Mouse (Mus musculus) CH12F3 (cell line): ENCODE results near the gene Cd24a.

Source experiments
- in situ Hi-C: fragments of 300-500 bp; cut with MboI; formaldehyde crosslinking; loops from 2 replicates; pipeline ENCODE4 v1.14.3; 2020; ENCODE audit warnings: low sequenced_read_pairs

The Cd24a gene

DNA sequence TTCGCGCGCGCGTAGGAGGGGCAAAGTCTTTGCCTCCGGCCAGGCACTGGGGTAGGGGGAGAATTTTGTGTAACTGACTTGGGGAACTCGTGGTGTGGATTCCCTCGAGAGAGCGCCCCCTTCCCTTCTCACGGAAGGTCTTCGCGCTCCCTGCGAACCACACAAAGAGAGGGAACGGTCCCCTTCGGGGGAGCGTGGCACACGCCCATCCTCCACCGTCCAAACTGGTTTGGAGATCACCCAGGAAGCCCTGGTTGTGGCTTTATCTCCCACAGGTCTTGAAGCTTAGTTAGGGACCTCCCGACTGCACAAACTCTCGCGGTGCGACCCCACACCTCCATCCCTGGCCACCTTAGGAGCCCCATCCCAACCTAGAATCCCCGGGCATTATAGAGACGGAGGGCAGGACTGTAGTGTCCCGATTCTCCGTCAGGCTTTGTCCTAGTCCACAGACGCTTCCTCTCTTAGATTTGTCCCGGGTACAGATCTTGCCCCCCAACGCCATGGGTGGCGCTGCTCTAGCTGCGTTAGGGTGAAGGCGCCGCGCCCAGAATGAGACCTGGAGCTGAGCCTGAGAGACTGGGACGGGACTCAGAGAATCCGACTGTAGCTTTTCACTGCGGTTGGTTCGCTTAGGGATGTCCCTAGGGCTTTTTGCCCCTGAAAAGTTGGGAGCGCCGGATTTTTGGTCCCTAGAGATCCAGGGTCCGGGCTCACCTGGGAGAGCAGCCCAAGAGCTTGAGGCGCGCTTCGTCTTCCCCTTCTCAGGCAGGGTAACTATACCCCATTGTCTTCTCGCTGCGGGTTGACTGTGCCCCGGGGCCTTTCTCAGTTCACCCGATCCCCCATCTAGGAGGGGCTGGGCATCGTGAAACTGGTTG is 1.5 kb downstream of the Cd24a start:
- in situ Hi-C loops = loop anchor here (5.0 to 10.0 kb wide), 3 partner anchors 125 to 335 kb away; no protein-coding TSS in a partner anchor

DNA sequence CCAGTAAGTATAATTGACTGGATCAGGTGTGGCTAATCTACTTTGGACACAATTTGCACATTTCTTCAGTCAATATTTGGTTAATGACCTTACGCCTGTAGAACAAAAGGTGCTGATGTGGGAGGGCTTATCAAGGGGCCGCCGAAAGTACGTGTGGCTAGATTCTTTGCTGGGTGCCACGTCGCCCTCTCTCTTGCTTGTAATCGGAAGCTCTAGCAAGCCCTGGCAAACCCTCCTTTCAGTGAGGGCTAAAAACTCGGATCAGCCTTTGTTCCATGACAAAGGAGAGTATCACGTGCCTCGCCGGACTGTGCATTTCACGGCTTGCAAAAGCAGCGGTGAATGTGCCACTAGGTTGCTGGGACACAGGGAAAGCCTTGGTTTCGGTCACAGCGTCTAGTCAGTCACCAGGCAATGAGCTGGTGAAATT is 2.6 kb downstream of the Cd24a start:
- in situ Hi-C loops = loop anchor here (10.0 kb wide), 1 partner anchor 124 kb away; no protein-coding TSS in a partner anchor

DNA sequence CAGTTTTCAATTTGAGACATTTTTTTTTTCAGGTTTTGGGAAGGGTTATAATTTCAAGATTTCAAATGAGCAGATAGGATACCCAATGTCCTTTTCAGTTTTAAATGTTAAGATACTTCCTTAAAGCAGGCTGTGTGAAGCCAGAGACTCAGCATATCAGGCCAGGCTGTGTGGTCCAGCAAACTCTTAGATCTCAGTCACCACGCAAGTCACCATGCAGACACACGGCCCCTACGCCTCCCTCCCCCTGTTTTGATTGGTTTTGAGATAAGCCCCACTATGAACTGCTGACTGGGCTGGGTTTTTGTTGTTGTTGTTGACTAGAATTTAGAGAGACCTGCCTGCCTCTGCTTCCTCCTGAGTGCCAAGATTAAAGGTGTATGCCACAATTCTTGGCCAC is 3.2 kb downstream of the Cd24a start:
- in situ Hi-C loops = loop anchor here (10.0 kb wide), 1 partner anchor 124 kb away; no protein-coding TSS in a partner anchor

DNA sequence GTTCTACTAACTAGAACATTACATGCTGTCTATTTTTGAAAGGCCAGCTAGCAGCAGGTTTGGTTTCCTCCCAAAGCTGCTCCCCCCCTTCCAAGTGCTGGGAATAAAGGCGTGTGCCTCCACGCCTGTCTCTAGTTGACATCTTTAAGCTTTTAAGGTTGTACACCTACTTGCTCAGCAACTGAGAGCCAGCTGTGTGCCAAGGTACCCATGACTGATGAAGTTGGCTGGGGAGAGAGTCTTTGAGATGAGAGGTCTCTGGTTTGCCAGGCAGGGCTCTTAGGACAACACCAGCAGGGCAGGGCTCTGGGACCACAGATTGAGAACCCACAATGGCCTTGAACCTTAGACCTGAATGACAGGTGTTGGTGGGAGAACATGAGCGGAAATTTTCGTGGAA is 6.5 kb downstream of the Cd24a start:
- in situ Hi-C loops = loop anchor here (10.0 kb wide), 1 partner anchor 120 kb away; no protein-coding TSS in a partner anchor

DNA sequence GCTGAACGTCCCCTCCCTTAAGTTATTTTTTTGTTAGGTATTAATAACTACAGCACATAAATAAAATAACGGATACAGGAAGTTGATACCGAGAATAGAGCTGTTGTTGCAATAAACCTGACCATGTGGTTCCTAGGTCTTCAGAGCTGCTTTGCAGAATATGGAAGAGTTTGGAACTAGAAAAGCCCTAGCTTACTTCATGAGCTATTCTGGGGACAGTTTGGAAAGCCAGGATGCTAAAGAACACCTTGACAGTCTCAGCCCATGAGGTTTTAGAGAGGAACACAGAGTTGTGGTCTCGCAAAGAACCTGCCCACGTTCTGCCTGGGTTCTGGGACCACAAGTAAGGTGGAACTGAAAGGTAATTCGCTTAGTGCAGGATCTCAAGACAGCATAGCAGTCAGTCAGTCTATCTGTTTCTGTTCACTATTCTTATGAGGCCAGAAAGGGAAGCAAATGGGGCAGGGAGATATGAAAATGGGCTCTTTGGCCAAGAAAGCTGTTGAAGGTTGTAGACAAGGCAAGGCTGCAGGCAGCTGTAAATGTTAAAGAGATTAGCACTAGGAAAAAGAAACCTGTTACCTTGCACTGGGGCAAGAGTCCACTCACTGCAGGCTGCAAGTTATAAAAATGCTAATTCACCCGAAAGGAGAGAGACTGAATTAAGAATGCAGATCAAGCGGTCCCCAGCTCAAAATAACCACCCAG is 10.5 kb downstream of the Cd24a start:
- in situ Hi-C loops = loop anchor here (10.0 kb wide), 1 partner anchor 116 kb away; no protein-coding TSS in a partner anchor

DNA sequence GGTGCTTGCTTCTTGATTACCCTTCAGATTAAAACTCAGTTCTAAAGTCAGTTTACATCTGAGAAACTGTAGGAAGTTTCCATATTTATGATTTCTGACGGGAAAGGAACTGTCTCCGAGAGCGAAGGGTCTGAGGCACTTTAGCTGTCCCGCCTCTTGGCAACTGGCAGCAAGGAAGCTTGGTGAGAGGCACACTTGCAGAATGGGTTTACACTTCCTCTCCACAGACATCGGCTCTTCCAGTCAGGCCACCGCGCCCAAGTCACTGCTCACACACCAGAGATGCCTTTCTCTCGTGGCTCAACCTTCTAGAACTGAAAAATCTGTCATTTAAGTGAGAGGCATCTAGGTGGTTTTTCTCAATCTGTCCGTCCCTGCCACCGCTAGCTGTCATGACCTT is 13.4 kb downstream of the Cd24a start:
- in situ Hi-C loops = no loop called here

DNA sequence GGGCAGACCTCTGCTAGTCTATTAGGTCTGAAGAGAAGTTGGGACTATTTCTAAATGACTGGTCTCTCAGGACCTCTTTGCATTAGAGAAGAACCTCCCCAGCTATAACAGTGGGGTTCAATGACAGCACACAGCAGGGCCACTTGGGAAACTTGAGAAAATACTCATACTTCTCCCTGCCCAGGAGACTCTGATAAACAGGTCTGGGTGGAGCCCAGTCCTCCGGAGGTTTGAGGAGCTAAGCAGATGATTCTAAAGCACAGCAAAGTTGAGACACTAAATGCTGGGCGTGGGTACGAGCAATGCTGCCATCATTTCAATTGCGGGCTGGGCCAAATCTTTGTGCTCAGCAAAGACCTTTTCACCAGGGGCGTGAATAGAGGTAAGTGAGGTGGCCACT is 15.1 kb downstream of the Cd24a start:
- in situ Hi-C loops = no loop called here

DNA sequence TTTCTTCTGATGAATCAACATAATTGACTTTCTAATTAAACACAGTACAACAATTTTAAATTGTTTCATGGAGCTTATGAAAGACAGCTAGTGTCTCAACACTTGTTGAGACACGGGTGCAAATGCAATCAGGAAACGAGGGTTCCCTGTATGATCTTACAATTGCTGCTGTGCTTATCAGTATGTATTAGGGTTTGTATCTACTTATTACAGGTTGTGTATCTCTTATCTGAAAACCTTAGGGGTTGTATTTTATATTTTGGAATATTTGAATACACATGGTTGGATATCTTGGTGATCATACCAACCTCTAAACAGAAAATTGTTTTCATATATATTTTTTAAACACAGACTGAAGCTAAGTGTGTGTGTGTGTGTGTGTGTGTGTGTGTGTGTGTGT is 16.1 kb downstream of the Cd24a start:
- in situ Hi-C loops = no loop called here

DNA sequence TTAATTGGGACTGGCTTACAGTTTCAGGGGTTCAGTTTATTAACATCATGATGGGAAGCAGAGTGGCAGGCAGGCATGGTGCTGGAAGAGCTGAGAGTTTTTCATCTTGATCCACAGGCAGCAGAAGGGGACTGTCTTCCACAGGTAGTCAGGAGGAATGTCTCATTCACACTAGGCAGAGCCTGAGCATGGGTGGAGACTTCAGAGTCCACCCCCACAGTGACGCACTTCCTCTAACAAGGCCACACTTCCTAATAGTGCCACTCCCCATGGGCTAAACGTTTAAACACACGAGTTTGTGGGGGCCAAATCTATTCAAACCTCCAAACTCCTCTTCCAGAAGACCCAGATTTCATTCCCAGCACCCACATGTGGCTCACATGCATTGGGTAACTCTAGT is 16.8 kb downstream of the Cd24a start:
- in situ Hi-C loops = no loop called here

DNA sequence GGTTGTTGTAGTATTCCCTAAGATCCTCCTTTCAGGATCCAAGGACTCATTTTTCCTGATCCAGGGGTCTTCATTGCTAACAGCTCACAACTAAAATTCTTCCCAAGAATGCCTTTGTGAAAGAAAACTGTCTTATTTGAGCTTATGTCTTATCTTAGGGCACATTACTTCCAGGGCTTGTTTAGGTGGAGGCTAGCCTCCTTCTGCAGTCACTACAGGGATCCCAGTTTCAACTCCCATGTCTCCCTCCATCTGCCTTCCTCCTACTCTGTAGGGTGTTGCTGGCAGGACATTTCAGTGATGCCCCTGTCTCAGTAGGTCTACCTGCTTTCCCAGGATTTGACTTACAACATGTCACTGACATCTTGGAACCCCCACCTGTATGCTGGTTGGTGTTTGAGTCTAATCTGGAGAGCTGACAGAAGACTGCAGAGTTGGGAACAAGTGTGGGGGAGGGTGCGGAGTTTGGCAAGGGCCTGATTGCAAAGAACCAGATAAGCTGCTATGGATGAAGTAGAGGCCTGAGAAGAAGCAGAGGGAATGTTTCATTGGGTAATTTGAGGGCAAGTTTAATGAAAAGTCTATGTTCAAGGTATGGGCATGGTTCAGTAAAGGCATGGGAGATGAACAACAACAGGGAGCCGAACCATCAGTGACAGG is 20.1 kb downstream of the Cd24a start:
- in situ Hi-C loops = no loop called here

DNA sequence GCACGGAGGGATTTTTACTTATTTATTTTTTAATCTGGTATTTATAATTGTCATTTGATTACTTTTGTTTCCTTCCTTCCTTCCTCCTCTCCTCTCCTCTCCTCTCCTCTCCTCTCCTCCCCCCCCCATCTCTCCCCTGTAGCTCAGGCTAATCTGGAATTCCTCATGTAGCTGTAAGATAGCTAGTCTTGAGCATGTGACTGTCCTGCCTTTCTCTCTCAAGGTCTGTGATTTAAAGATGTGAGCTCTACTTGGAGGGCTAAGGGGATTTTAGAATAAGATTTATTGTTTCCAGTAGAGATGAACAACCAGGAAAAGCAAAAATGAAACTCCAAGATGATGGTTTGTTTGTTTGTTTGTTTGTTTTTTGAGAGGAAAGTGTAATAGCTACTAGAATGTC is 23.0 kb downstream of the Cd24a start:
- in situ Hi-C loops = no loop called here

DNA sequence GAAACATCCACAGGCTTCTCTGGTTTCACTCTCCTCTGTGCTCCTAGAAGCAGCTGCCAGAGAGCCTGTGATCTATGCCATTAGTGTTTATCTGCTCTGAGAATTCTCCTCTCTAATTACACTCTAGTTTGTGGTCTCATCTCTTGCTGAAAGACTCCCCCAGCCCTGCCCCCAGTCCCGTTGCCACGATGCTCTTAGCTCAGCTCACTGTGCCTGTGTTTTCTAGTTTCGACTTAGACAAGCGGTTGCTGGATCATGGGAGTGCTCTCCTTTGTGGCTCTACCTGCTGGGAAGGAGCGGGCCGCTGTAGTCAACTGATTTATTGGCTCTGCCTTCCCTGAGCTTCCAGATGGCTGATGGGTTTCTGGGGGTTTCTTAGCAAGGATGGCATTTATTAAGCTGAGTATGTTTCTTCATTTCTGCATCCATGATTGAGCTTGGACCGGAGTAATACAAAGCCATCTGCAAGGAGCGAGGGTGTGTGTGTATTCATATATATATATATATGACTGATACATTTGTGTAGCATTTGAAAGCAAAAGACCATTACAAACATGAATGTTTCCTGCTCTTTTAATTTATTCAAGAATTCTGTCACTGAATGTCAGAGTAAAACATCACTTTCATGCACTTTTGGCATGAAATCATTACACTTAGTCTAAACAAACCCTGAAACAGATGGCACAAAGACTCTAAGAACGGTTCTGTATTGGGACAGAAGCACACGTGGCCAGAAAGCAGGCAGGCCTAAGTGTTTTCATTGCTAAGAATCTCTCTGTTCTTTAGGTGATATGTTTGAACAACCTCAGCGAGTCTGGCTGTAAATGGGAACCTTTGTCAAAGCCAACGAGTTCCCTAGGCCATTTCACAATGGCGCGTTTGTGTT is 23.7 kb downstream of the Cd24a start:
- in situ Hi-C loops = no loop called here

DNA sequence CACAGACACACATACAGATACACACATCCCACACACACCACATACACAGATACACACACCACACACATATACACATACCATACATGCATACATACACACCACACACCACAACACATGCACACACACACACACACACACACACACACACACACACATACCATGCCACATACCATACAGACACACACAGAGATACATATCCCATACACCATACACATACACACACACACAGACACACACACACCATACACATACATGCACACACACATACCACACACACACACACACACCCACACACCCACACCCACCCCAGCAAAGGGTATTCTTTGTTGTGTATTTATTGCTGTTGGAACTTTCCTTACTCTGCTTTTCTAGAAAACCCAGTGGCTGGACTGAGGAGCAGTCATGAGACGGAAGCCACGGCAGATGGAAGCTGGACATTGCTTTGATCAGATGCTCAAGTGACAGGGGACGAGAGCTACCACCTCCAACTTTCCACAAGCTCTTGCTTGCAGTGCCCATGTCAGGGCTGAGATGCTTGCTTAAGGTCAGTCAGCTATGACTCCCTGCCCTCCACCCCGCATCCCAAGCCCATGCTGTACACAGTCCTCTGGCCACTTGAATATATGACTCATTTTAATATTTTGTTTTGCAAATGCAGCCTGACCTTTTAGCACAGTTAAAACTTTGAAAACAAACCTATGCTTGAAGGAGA is 26.0 kb downstream of the Cd24a start:
- in situ Hi-C loops = no loop called here

DNA sequence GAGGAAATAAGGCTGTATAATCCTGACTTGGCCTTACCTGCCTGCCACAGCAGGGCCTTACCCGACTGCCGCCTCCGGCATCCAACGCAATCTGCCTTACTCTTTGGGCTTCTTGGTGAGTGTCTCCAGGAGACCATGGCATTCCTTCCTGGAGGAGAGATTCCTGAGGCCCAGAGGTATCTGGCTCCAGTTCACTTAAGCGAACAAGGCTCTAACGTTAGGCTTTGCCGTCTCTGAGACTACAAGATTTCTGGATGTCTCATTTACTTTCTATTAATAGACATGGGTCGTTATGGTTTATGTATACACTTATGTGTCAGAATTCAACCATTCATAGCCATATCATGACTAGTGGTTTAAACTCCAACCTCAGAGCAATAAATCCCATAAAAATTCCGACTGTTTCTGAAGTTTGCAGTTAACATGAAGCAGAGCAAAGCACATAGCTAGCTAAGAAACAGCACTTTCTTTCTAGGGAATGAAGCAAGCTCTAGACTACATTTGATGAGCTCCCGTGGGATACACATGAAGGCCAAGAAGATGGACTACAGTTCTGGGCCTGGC is 26.7 kb downstream of the Cd24a start:
- in situ Hi-C loops = no loop called here

DNA sequence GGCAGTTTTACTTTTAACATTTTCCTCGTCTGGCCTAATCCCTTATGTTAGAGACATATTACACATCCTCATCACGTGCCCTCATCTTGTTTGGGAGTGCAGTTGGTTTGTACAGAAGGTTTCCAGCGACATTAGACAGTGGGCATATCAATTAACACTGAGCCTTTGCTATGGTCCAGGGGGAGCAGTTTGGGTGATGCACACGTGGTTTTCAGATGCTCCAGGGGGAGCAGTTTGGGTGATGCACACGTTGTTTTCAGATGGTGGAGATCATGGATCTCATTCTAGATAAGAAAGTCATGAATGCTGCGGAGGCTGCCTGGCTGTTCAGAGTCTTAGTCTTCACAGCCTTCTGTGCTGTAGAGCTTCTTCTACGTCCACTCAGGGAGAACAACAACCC is 27.8 kb downstream of the Cd24a start:
- in situ Hi-C loops = no loop called here

DNA sequence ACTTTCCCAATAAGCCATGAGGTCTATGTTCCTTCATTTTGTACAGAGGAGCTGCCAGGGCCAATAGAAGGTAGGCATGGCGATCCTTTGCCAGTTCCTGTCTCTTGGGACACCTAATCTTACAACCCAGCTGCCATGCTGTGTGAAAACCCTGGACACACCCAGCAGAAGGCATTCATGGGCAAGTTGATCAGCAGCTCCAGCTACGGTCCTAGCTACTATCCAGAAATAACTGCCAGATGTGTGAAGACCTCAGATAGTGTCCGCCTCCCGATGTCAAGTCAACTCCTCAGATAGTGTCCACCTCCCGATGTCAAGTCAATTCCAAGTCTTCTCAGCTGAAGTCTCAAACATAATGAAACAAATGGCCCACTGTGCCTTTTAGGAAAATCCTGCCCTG is 31.4 kb downstream of the Cd24a start:
- in situ Hi-C loops = no loop called here

DNA sequence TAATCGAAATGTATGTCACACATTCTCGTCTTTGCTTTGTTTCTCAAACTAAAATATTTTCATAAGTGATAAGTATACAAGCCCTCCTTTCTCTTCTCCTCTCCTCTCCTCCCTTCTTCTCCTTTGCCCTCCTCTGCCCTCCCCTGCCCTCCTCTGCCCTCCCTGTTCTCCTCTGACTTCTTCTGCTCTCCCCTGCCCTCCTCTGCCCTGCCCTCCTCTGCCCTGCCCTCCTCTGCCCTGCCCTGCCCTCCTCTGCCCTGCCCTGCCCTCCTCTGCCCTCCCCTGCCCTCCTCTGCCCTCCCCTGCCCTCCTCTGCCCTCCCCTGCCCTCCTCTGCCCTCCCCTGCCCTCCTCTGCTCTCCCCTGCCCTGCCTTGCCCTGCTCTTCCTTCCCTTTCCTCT is 31.9 kb downstream of the Cd24a start:
- in situ Hi-C loops = no loop called here

DNA sequence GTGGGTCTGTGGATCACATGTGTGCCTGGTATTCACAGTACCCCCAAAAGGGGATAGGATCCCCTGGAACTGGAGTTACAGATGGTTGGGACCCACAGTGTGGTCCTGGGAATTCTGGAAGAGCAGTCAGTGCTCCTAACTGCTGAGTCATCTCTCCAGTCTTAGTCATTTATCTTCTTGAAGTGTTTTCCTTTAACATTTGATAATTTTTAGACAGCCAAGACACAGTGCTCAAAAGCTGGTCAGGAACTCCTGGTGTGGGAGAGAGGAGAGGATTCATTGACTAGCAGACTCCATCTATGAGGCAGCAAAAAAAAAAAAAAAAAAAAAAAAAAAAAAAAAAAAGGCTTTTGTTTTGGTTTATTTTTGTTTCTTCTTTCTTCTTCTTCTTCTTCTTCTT is 33.0 kb downstream of the Cd24a start:
- in situ Hi-C loops = no loop called here

DNA sequence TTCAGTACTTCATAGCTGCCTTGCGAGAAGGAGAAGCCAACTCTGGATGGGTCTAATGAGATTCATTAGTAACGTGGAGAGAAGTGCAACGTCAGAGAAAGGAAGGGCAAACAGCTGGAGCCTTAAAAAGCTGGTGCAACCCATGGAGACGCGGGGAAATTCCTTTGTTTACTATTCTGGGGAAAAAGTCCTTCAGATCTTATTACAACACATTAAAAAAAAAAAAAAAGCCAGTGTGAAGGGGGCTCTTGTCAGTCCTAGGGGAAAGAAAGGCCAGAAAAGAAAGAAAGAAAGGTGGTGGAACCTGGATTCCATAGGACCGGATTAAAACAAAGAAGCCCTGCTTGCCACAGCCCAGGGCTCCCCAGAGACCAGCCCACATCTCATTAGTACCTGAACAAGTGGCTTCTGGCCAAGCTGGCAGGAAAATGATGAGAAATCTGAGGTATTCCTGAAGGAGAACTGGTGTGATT is 41.0 kb downstream of the Cd24a start:
- in situ Hi-C loops = no loop called here
